Mouse (Mus musculus): ENCODE measurements at regions not wholly inside any gene's neighbourhood (a gene's known extent, or its start where the extent isn't known, plus 50 kb on each side); places are given as distances from the start of the nearest gene placed in this dataset.

GRCm38 (mm10) chr1:184606541-184606940 is 125.9 kb downstream of the Hlx start:
- no peak for DNase-seq (ENCODE audit: low read depth)

GRCm38 (mm10) chr1:184605666-184606065 is 126.8 kb downstream of the Hlx start:
- DNase-seq (ENCODE audit: low read depth): no peak

GRCm38 (mm10) chr1:184603136-184603535 is 129.3 kb downstream of the Hlx start:
- DNase-seq (ENCODE audit: low read depth): no peak

- DNase-seq (ENCODE audit: low read depth): no peak
These were observed 137.0 kb downstream of the Hlx start for GRCm38 (mm10) chr1:184595449-184595848.

- no peak for DNase-seq (ENCODE audit: low read depth)
These were observed 141.8 kb downstream of the Hlx start for GRCm38 (mm10) chr1:184590634-184591033.

- no peak for DNase-seq (ENCODE audit: low read depth)
These were observed 143.1 kb downstream of the Hlx start for GRCm38 (mm10) chr1:184589277-184589676.

- DNase-seq (ENCODE audit: low read depth): no peak
These were observed 147.9 kb downstream of the Hlx start for GRCm38 (mm10) chr1:184584505-184584874.

GRCm38 (mm10) chr1:184583751-184584504 is 148.5 kb downstream of the Hlx start:
- no peak for DNase-seq (ENCODE audit: low read depth)

- no peak for DNase-seq (ENCODE audit: low read depth)
These were observed 152.9 kb downstream of the Hlx start for GRCm38 (mm10) chr1:184579475-184579874.

- no peak for DNase-seq (ENCODE audit: low read depth)
These were observed 155.9 kb downstream of the Hlx start for GRCm38 (mm10) chr1:184576527-184576926.

GRCm38 (mm10) chr1:184573325-184573724 is 159.1 kb downstream of the Hlx start:
- DNase-seq (ENCODE audit: low read depth): no peak

GRCm38 (mm10) chr1:184570681-184571080 is 161.7 kb downstream of the Hlx start:
- no peak for DNase-seq (ENCODE audit: low read depth)

GRCm38 (mm10) chr1:184562926-184563325 is 169.5 kb downstream of the Hlx start:
- no peak for DNase-seq (ENCODE audit: low read depth)

GRCm38 (mm10) chr1:184562239-184562638 is 170.2 kb downstream of the Hlx start:
- DNase-seq (ENCODE audit: low read depth): no peak

GRCm38 (mm10) chr1:184559543-184559942 is 172.9 kb downstream of the Hlx start:
- DNase-seq (ENCODE audit: low read depth): no peak

GRCm38 (mm10) chr1:184553791-184554190 is 178.6 kb downstream of the Hlx start:
- no peak for DNase-seq (ENCODE audit: low read depth)

GRCm38 (mm10) chr1:184550491-184550890 is 181.9 kb downstream of the Hlx start:
- no peak for DNase-seq (ENCODE audit: low read depth)

- no peak for DNase-seq (ENCODE audit: low read depth)
These were observed 184.7 kb downstream of the Hlx start for GRCm38 (mm10) chr1:184547650-184548235.

- no peak for DNase-seq (ENCODE audit: low read depth)
These were observed 186.2 kb downstream of the Hlx start for GRCm38 (mm10) chr1:184546140-184546661.

GRCm38 (mm10) chr1:184545111-184545510 is 187.3 kb downstream of the Hlx start:
- DNase-seq (ENCODE audit: low read depth): no peak

GRCm38 (mm10) chr1:184542321-184543115 is 189.9 kb downstream of the Hlx start:
- no peak for DNase-seq (ENCODE audit: low read depth)

- DNase-seq (ENCODE audit: low read depth): no peak
These were observed 192.6 kb downstream of the Hlx start for GRCm38 (mm10) chr1:184539818-184540217.
